Mouse (Mus musculus) forelimb bud, embryonic 11.5 days (tissue): Measurements from ENCODE around the gene Gak.

Source experiments
- DNase-seq: peaks from one replicate; pipeline ENCODE4 v3.0.0-alpha.2; 2012; ENCODE audit warnings: low read depth, low spot score

Gak gene

GRCm38 (mm10) chr5:108599923-108600322 lies 29.6 kb downstream of the Gak start:
- DNase-seq: no peak

- DNase-seq: no peak
These were observed 48.1 kb downstream of the Gak start for GRCm38 (mm10) chr5:108581361-108581891.

GRCm38 (mm10) chr5:108573054-108573453 lies 56.5 kb downstream of the Gak start:
- no peak for DNase-seq

- DNase-seq: no peak
These were observed 58.6 kb downstream of the Gak start for GRCm38 (mm10) chr5:108570991-108571390.

GRCm38 (mm10) chr5:108567104-108567503 lies 62.5 kb downstream of the Gak start:
- DNase-seq: no peak

GRCm38 (mm10) chr5:108566523-108566922 lies 63.0 kb downstream of the Gak start:
- no peak for DNase-seq

- DNase-seq: no peak
These were observed 64.2 kb downstream of the Gak start for GRCm38 (mm10) chr5:108565381-108565780.

- DNase-seq: no peak
These were observed 65.2 kb downstream of the Gak start for GRCm38 (mm10) chr5:108564346-108564745.

GRCm38 (mm10) chr5:108562483-108562882 lies 67.1 kb downstream of the Gak start:
- DNase-seq: no peak

GRCm38 (mm10) chr5:108556986-108557385 lies 72.6 kb downstream of the Gak start:
- DNase-seq: no peak

GRCm38 (mm10) chr5:108554041-108554440 lies 75.5 kb downstream of the Gak start:
- no peak for DNase-seq

GRCm38 (mm10) chr5:108550207-108550594 lies 79.4 kb downstream of the Gak start:
- DNase-seq: no peak

- DNase-seq: peak; percentile 85
These were observed 79.9 kb downstream of the Gak start, which contains the start of gene Cplx1 for GRCm38 (mm10) chr5:108549489-108550206. Gene Cplx1 (minus strand): TSS chr5:108550024.

- DNase-seq: no peak
These were observed 80.4 kb downstream of the Gak start for GRCm38 (mm10) chr5:108549137-108549488.

- DNase-seq: no peak
These were observed 81.9 kb downstream of the Gak start for GRCm38 (mm10) chr5:108547636-108548035.

GRCm38 (mm10) chr5:108543516-108544291 lies 85.9 kb downstream of the Gak start:
- DNase-seq: no peak

- no peak for DNase-seq
These were observed 95.4 kb downstream of the Gak start for GRCm38 (mm10) chr5:108534188-108534587.

- DNase-seq: no peak
These were observed 107.0 kb downstream of the Gak start for GRCm38 (mm10) chr5:108522597-108522996.

- no peak for DNase-seq
These were observed 107.7 kb downstream of the Gak start for GRCm38 (mm10) chr5:108521896-108522295.

- peak; percentile 48 for DNase-seq
These were observed 108.5 kb downstream of the Gak start for GRCm38 (mm10) chr5:108521016-108521415.

- DNase-seq: no peak
These were observed 109.4 kb downstream of the Gak start for GRCm38 (mm10) chr5:108520153-108520552.
